Mouse (Mus musculus) heart, adult 2 months (tissue): ENCODE data around the gene 1700092M07Rik.

ENCODE experiments used
- CTCF ChIP-seq: fragments of 200-600 bp; IDR thresholded peaks from 2 replicates; pipeline ENCODE4 v1.8.1; 2022; ENCODE audit warnings: antibody characterized with exemption, mild to moderate bottlenecking, moderate library complexity
- EP300 ChIP-seq: fragments of 200-500 bp; IDR thresholded peaks from 2 replicates; pipeline ENCODE4 v1.6.1; 2011; ENCODE audit warnings: low read depth, low read length, control low read depth; ENCODE audit not compliant: insufficient read depth

- no peak for TF ChIP-seq CTCF
- no peak for TF ChIP-seq EP300
Measured at GRCm38 (mm10) chr19:8722021-8722420, 18.5 kb upstream of the 1700092M07Rik start.
